Mouse (Mus musculus): Measurements from ENCODE around the gene Timm29. TPM values are rescaled to one million over a fixed set of nuclear protein-coding genes. Genes with fewer than 3 reads are reported as not detected.

Timm29 gene
- polyA plus RNA-seq, 1 experiment from 2014 or later = 30.7 TPM

- peaks cover 2% of the 10 kb centered on the region; the same call in 1 of the 2 replicates for H3K4me1 ChIP-seq (ENCODE audit: insufficient read depth, low read length)
- H3K27me3 ChIP-seq (ENCODE audit: insufficient read depth, low read length) = no peaks in the 10 kb centered on the region
- H3K36me3 ChIP-seq (ENCODE audit: insufficient read depth, low read length) = no peaks in the 10 kb centered on the region
- ATAC-seq (ENCODE audit: low FRiP score, low TSS enrichment) = no peak
- no peaks in the 10 kb centered on the region for H3K9me3 ChIP-seq (ENCODE audit: low read length)
- no peak overlapping the region for H3K27ac ChIP-seq (ENCODE audit: low read length)
- H3K9ac ChIP-seq (replicated peaks; ENCODE audit: low read length) = no peak overlapping the region
- H3K4me2 ChIP-seq (replicated peaks; ENCODE audit: low read depth, low read length) = no peak overlapping the region
- no peak overlapping the region for H3K4me3 ChIP-seq (ENCODE audit: low read length)
- 96% methylated on average over 1 of the region's 1 CpGs for whole genome bisulfite sequencing
These were observed 17.3 kb downstream of the Timm29 start for GRCm38 (mm10) chr9:21609861-21610260.

DNA sequence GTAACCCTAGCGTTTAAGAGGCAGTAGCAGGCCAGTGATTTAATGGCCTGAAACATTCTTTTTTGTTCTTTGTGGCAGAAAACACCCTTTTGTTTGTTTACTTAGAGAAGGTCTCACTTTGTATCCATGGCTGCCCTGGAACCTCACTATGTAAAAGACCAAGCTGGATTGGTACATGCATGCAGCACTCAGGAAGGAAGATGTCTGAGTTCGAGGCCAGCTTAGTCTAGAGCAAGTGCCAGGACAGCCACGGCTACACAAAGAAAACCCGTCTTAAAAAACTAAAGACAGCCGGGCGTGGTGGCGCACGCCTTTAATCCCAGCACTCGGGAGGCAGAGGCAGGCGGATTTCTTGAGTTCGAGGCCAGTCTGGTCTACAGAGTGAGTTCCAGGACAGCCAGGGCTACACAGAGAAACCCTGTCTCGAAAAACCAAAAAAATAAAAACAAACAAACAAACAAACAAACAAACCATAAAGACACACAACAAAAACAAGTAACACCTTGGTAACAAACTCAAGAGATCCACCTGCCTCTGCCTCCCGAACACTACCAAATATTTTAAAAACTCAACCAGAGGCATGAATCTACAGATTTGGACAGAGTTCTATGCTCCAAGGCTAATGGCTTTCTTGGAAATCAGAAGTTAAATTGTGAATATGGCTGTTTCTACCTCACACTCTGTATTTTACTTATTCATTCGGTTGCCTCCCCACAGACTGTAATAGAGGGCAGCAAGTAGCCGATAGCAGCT, 22.5 kb downstream of the Timm29 start:
- H3K4me1 ChIP-seq (ENCODE audit: insufficient read depth, low read length) = peaks cover 14% of the 10 kb centered on the region

DNA sequence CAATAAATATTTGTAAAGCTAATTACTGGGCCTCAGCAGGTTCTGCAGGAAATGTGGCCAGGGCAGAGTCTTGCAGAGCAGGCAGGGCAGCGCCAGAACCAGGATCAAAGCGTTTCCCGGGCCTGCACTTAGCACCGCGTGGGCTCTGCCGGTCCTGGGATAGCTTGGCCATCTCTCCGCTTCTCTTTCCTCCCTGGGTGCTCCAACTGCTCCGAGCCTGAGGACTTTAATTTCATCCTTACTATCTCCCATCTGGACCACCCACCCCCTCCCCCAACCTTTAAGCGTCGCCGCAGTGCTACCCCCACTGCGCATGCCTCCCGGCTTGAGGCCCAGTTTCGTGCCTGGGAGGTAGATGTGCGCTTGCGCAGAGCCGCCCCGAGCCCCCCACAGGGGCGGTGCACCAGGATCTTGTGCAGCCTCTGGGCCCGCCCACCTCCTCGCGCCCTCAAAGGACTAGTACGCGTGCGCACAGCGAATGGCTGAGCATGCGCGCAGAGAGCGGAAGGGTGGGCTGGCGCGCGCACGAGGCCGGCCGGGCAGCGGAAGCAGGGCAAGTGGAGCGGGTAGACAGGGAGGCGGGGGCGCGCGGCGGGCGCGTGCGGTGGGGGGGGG, 23.2 kb downstream of the Timm29 start, which contains the start of gene Smarca4:
Smarca4 (plus strand) TSS at position 553 of the 615 bp plus-strand sequence.
- Histone ChIP-seq H3K4me3 (ENCODE audit: low read length) (peak within 1 kb of the TSS; percentile 90), H3K27ac (ENCODE audit: low read length) (peak within 1 kb of the TSS; percentile 98), H3K4me1 (ENCODE audit: insufficient read depth, low read length) (peaks cover 14% of the 10 kb centered on the region), H3K36me3 (ENCODE audit: insufficient read depth, low read length) (no peaks in the 10 kb centered on the region), H3K9ac (replicated peaks; ENCODE audit: low read length) (peak within 1 kb of the TSS; percentile 95), H3K27me3 (ENCODE audit: insufficient read depth, low read length) (no peaks in the 10 kb centered on the region), H3K4me2 (replicated peaks; ENCODE audit: low read depth, low read length) (peak within 1 kb of the TSS; percentile 71), H3K9me3 (ENCODE audit: low read length) (no peaks in the 10 kb centered on the region)
- peak; percentile 96 for ATAC-seq (ENCODE audit: low FRiP score, low TSS enrichment)
- WGBS = under 1% methylated on average over 28 of the region's 45 CpGs

More for the DNA sequence above, 22.5 kb downstream of the Timm29 start:
- no peak for ATAC-seq (ENCODE audit: low FRiP score, low TSS enrichment)
- Histone ChIP-seq H3K4me2 (replicated peaks; ENCODE audit: low read depth, low read length) (peak overlapping the region; percentile 71), H3K4me3 (ENCODE audit: low read length) (peak overlapping the region; percentile 90), H3K27me3 (ENCODE audit: insufficient read depth, low read length) (no peaks in the 10 kb centered on the region), H3K9me3 (ENCODE audit: low read length) (no peaks in the 10 kb centered on the region), H3K36me3 (ENCODE audit: insufficient read depth, low read length) (no peaks in the 10 kb centered on the region), H3K27ac (ENCODE audit: low read length) (peak overlapping the region; percentile 98), H3K9ac (replicated peaks; ENCODE audit: low read length) (peak overlapping the region; percentile 87)
- WGBS = 74% methylated on average over 15 of the region's 15 CpGs

DNA sequence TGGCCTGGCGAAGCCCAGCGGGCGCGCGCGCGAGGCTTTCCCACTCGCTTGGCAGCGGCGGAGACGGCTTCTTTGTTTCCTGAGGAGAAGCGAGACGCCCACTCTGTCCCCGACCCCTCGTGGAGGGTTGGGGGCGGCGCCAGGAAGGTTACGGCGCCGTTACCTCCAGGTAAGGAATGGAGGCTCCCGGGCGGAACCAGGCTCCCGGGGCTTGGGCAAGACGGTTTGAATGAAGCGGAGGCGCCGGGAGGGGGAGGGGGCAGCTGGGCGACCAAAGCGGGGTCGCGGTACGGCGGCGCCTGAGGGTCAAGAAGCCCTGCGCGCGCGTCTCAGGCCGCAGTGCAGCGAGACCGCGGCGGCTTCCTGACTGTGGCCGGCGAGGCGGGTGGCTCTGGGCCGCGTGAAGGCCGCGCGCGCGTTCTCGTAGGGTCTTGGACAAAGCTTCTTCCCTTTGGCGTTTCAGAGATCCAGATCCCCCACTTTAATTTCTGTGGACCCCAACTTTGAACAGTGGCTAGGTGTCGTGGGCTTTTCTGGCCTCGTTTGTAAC, 23.8 kb downstream of the Timm29 start:
- no peaks in the 10 kb centered on the region for H3K27me3 ChIP-seq (ENCODE audit: insufficient read depth, low read length)
- H3K27ac ChIP-seq (ENCODE audit: low read length) = peak overlapping the region; percentile 98
- no peaks in the 10 kb centered on the region for H3K36me3 ChIP-seq (ENCODE audit: insufficient read depth, low read length)
- peak overlapping the region; percentile 95 for H3K9ac ChIP-seq (replicated peaks; ENCODE audit: low read length)
- H3K4me1 ChIP-seq (ENCODE audit: insufficient read depth, low read length) = peaks cover 14% of the 10 kb centered on the region
- peak overlapping the region; percentile 90 for H3K4me3 ChIP-seq (ENCODE audit: low read length)
- WGBS = under 1% methylated on average over 56 of the region's 57 CpGs
- no peaks in the 10 kb centered on the region for H3K9me3 ChIP-seq (ENCODE audit: low read length)
- peak; percentile 89 for ATAC-seq (ENCODE audit: low FRiP score, low TSS enrichment)
- H3K4me2 ChIP-seq (replicated peaks; ENCODE audit: low read depth, low read length) = peak overlapping the region; percentile 67

DNA sequence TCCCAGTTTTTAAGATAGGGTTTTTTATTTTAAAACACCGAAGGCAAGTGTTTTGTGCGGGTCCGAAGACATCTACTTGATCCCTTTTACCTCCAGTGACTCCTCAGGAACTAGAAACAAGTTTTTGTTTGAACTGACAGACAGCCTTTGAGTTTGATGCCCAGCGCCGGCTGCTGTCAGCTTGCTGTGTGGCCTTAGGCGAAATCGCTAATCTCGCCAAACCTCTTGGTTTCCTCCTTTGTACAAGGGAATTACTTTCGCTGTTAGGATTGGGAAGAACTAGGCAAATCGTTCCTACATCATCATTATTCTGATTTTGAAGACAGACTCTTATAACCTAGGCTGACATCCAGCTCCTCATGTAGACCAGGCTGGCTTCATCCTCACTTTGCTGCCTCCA, 24.5 kb downstream of the Timm29 start:
- WGBS = 5% methylated on average over 10 of the region's 10 CpGs
- ATAC-seq (ENCODE audit: low FRiP score, low TSS enrichment) = no peak
- H3K4me2 ChIP-seq (replicated peaks; ENCODE audit: low read depth, low read length) = peak overlapping the region; percentile 67
- H3K27me3 ChIP-seq (ENCODE audit: insufficient read depth, low read length) = no peaks in the 10 kb centered on the region
- peak overlapping the region; percentile 90 for H3K4me3 ChIP-seq (ENCODE audit: low read length)
- H3K36me3 ChIP-seq (ENCODE audit: insufficient read depth, low read length) = no peaks in the 10 kb centered on the region
- H3K4me1 ChIP-seq (ENCODE audit: insufficient read depth, low read length) = peaks cover 14% of the 10 kb centered on the region
- peak overlapping the region; percentile 98 for H3K27ac ChIP-seq (ENCODE audit: low read length)
- peak overlapping the region; percentile 95 for H3K9ac ChIP-seq (replicated peaks; ENCODE audit: low read length)
- no peaks in the 10 kb centered on the region for H3K9me3 ChIP-seq (ENCODE audit: low read length)

DNA sequence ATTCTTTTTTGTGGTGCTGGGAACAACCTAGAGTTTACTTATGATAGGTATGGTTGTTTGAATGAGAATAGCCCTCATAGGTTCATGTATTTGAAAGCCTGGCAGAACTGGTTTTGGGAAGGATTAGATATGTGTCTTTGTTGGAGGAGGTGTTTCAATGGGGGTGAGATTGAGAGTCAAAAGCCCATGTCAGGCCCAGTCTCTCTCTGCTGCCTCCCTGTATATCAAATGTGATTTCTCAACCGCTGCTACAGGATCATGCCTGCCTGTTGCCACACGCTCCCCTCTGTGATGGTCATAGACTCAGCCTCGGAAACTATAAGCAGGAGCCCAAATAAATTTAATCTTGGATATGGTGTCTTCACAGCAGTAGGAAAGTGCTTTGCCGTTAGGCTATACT, 27.7 kb downstream of the Timm29 start:
- 85% methylated on average over 4 of the region's 4 CpGs for WGBS
- no peaks in the 10 kb centered on the region for H3K27me3 ChIP-seq (ENCODE audit: insufficient read depth, low read length)
- H3K4me1 ChIP-seq (ENCODE audit: insufficient read depth, low read length) = peaks cover 15% of the 10 kb centered on the region
- H3K27ac ChIP-seq (ENCODE audit: low read length) = no peak overlapping the region
- H3K4me3 ChIP-seq (ENCODE audit: low read length) = no peak overlapping the region
- H3K9me3 ChIP-seq (ENCODE audit: low read length) = no peaks in the 10 kb centered on the region
- H3K36me3 ChIP-seq (ENCODE audit: insufficient read depth, low read length) = no peaks in the 10 kb centered on the region
- no peak overlapping the region for H3K9ac ChIP-seq (replicated peaks; ENCODE audit: low read length)
- no peak for ATAC-seq (ENCODE audit: low FRiP score, low TSS enrichment)
- H3K4me2 ChIP-seq (replicated peaks; ENCODE audit: low read depth, low read length) = no peak overlapping the region

DNA sequence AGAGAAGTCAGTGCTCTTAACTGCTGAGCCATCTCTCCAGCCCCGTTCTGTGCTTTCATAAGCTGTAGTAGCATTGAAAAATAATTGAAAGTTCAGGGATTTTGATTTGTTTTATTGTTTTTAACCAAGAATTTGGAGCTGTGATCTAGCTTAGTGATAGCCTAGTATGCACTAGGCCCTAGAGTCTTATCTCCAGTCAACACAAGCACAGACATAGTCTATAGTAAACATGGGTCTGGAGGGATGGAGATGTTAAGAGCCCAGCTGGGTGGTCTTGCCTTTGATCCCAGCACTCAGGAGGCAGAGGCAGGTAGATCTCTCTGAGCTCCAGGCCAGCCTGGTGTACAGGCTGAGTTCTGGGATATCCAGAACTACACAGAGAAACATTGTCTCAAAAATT, 30.2 kb downstream of the Timm29 start:
- H3K4me1 ChIP-seq (ENCODE audit: insufficient read depth, low read length) = peaks cover 15% of the 10 kb centered on the region
- H3K27ac ChIP-seq (ENCODE audit: low read length) = no peak overlapping the region
- H3K9ac ChIP-seq (replicated peaks; ENCODE audit: low read length) = no peak overlapping the region
- H3K4me3 ChIP-seq (ENCODE audit: low read length) = no peak overlapping the region
- 97% methylated on average over 1 of the region's 1 CpGs for WGBS
- H3K36me3 ChIP-seq (ENCODE audit: insufficient read depth, low read length) = no peaks in the 10 kb centered on the region
- H3K9me3 ChIP-seq (ENCODE audit: low read length) = no peaks in the 10 kb centered on the region
- no peaks in the 10 kb centered on the region for H3K27me3 ChIP-seq (ENCODE audit: insufficient read depth, low read length)
- no peak overlapping the region for H3K4me2 ChIP-seq (replicated peaks; ENCODE audit: low read depth, low read length)
- ATAC-seq (ENCODE audit: low FRiP score, low TSS enrichment) = no peak

DNA sequence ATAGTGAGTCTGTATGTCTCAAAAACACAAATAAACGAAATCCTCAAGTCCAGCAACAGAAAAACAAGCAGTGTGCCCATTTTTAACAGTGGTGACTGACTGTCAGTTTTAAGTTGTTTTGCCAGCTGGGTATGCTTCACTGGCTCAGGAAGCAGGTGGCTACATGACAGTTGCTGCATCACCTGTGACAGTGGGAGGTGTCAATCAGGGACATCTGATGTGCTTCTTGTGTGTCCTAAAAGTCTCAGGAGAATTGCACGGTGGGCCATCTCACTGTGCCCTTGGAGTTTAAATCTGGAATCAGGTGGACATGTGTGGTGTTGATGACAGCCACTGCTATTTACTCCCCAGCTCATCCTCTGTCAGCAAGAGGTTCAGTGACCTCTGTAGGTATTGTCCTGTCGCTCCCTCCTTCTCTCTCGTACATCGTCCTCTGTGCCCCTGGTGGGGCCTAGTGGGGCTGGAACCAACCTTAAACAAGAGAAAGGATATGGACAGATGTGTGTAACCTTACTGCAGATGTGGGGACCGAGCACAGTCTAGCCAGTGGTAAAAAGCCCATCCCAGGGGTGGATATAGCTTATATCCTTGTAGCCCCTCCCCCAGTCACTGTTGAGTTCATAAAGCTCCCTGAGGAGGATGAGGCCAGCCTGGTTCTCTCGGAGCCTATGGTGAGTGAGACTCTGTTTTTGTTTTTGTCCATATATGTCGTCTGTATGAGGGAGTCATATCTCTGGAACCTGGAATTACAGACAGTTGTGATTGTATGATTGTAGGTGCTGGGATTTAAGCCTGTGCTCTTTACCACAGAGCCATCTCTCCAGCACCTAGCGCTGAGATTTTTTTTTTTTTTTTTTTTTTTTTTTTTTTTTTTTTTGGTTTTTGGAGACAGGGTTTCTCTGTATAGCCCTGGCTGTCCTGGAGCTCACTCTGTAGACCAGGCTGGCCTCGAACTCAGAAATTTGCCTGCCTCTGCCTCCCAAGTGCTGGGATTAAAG, 33.1 kb downstream of the Timm29 start:
- WGBS = 83% methylated on average over 9 of the region's 10 CpGs
- no peak overlapping the region for H3K27ac ChIP-seq (ENCODE audit: low read length)
- H3K4me2 ChIP-seq (replicated peaks; ENCODE audit: low read depth, low read length) = no peak overlapping the region
- no peak overlapping the region for H3K9ac ChIP-seq (replicated peaks; ENCODE audit: low read length)
- H3K4me3 ChIP-seq (ENCODE audit: low read length) = no peak overlapping the region
- H3K36me3 ChIP-seq (ENCODE audit: insufficient read depth, low read length) = no peaks in the 10 kb centered on the region
- H3K27me3 ChIP-seq (ENCODE audit: insufficient read depth, low read length) = no peaks in the 10 kb centered on the region
- H3K9me3 ChIP-seq (ENCODE audit: low read length) = no peaks in the 10 kb centered on the region
- ATAC-seq (ENCODE audit: low FRiP score, low TSS enrichment) = peak; percentile 39; the same call in 1 of the 2 replicates
- 0 out of 2 replicates have a peak, but pooled peaks cover 5% of the 10 kb centered on the region for H3K4me1 ChIP-seq (ENCODE audit: insufficient read depth, low read length)

DNA sequence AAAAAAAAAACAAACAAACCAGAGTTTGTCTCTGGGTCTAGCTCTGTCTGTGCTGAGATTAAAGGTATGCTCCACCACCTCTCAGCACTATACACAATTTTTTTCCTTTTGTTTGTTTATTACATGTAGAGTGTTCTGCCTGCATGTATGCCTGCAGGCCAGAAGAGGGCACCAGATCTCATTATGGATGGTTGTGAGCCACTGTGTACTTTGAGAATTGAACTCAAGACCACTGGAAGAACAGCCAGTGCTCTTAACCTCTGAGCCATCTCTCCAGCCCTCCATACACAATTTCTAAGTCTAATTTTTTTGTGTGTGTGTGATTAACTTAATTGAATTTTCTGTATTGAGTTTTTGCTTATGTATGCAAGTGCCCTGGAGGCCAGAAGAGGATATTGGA, 34.0 kb downstream of the Timm29 start:
- H3K9me3 ChIP-seq (ENCODE audit: low read length) = no peaks in the 10 kb centered on the region
- H3K4me3 ChIP-seq (ENCODE audit: low read length) = no peak overlapping the region
- no peaks in the 10 kb centered on the region for H3K27me3 ChIP-seq (ENCODE audit: insufficient read depth, low read length)
- ATAC-seq (ENCODE audit: low FRiP score, low TSS enrichment) = no peak
- H3K4me2 ChIP-seq (replicated peaks; ENCODE audit: low read depth, low read length) = no peak overlapping the region
- no peak overlapping the region for H3K27ac ChIP-seq (ENCODE audit: low read length)
- 0 out of 2 replicates have a peak, but pooled peaks cover 5% of the 10 kb centered on the region for H3K4me1 ChIP-seq (ENCODE audit: insufficient read depth, low read length)
- H3K36me3 ChIP-seq (ENCODE audit: insufficient read depth, low read length) = no peaks in the 10 kb centered on the region
- no peak overlapping the region for H3K9ac ChIP-seq (replicated peaks; ENCODE audit: low read length)

Measured in kidney, embryonic 16.5 days (tissue).